Mouse (Mus musculus) fibroblast of lung, adult 2 months (primary cell): Measurements from ENCODE around the gene Ube2a.
A peak's percentile ranks its signal among the peaks of the same experiment; 100 is the strongest.
"Not testable (repeated sequence)": the region's sequence is repeated elsewhere in the genome, so short reads cannot be mapped to it uniquely, and the experiment has no call there.

Source experiments
- DNase-seq: peaks from one replicate; pipeline ENCODE4 v3.0.0-alpha.2; 2011; ENCODE audit warnings: low read depth

Ube2a gene

GRCm38 (mm10) chrX:36873765-36874164 lies at the start of gene Ube2a, which contains the start of gene C330007P06Rik:
Ube2a (plus strand) TSS chrX:36873900.
C330007P06Rik (minus strand) TSS chrX:36874111.
- DNase-seq: no peak

- no peak for DNase-seq
These were observed 49.6 kb upstream of the Ube2a start for GRCm38 (mm10) chrX:36823932-36824711.

GRCm38 (mm10) chrX:36825032-36825431 lies 48.7 kb upstream of the Ube2a start:
- no peak for DNase-seq

- no peak for DNase-seq
These were observed 46.8 kb upstream of the Ube2a start for GRCm38 (mm10) chrX:36826873-36827272.

GRCm38 (mm10) chrX:36830271-36830670 lies 43.4 kb upstream of the Ube2a start:
- DNase-seq: peak; percentile 44

GRCm38 (mm10) chrX:36831632-36832031 lies 42.1 kb upstream of the Ube2a start:
- no peak for DNase-seq

- DNase-seq: no peak
These were observed 40.2 kb upstream of the Ube2a start for GRCm38 (mm10) chrX:36833397-36834084.

- no peak for DNase-seq
These were observed 36.5 kb upstream of the Ube2a start for GRCm38 (mm10) chrX:36837069-36837676.

- no peak for DNase-seq
These were observed 34.3 kb upstream of the Ube2a start for GRCm38 (mm10) chrX:36839391-36839790.

- DNase-seq: no peak
These were observed 32.0 kb upstream of the Ube2a start for GRCm38 (mm10) chrX:36841698-36842097.

- DNase-seq: no peak
These were observed 30.2 kb upstream of the Ube2a start for GRCm38 (mm10) chrX:36843346-36843990.

- DNase-seq: no peak
These were observed 26.5 kb upstream of the Ube2a start for GRCm38 (mm10) chrX:36847152-36847551.

GRCm38 (mm10) chrX:36852631-36853030 lies 21.1 kb upstream of the Ube2a start:
- no peak for DNase-seq

GRCm38 (mm10) chrX:36863766-36864608 lies 9.7 kb upstream of the Ube2a start:
- peak; percentile 57 for DNase-seq

- DNase-seq: no peak
These were observed 8.9 kb upstream of the Ube2a start for GRCm38 (mm10) chrX:36864609-36865328.

GRCm38 (mm10) chrX:36870372-36870771 lies 3.3 kb upstream of the Ube2a start:
- DNase-seq: no peak

GRCm38 (mm10) chrX:36874178-36874696 lies 537 bp downstream of the Ube2a start:
- peak; percentile 35 for DNase-seq

GRCm38 (mm10) chrX:36874704-36875128 lies 1.0 kb downstream of the Ube2a start:
- no peak for DNase-seq

GRCm38 (mm10) chrX:36884719-36885118 lies 11.0 kb downstream of the Ube2a start:
- DNase-seq: no peak

- not testable (repeated sequence) for DNase-seq
These were observed 25.2 kb downstream of the Ube2a start for GRCm38 (mm10) chrX:36898931-36899330.
